Mouse (Mus musculus) right cerebral cortex, postnatal 10 days (tissue): ENCODE data around the gene Il9.
A peak's percentile ranks its signal among the peaks of the same experiment; 100 is the strongest.

ENCODE experiments used
- DNase-seq, 2 experiments: peaks; one replicate each; pipeline ENCODE4 v3.0.0; 2021; ENCODE audit warnings: low spot score in 2 of 2

Gene Il9

GRCm38 (mm10) chr13:56482146-56482545 is at the start of gene Il9:
Il9 (minus strand) TSS chr13:56482246.
- DNase-seq, result no peak

GRCm38 (mm10) chr13:56529685-56530084 is 47.6 kb upstream of the Il9 start:
- DNase-seq, result no peak

- DNase-seq, result no peak
These were observed 47.0 kb upstream of the Il9 start for GRCm38 (mm10) chr13:56529031-56529430.

GRCm38 (mm10) chr13:56528281-56528680 is 46.2 kb upstream of the Il9 start:
- DNase-seq, result no peak

GRCm38 (mm10) chr13:56527846-56528245 is 45.8 kb upstream of the Il9 start:
- DNase-seq, result no peak

- no peak for DNase-seq
These were observed 44.8 kb upstream of the Il9 start for GRCm38 (mm10) chr13:56526871-56527270.

GRCm38 (mm10) chr13:56522821-56523167 is 40.7 kb upstream of the Il9 start:
- no peak for DNase-seq

GRCm38 (mm10) chr13:56522081-56522820 is 40.2 kb upstream of the Il9 start, which contains the start of gene Fbxl21:
Fbxl21 (plus strand) TSS chr13:56522472.
- peak; percentile 92 to 93 for DNase-seq

GRCm38 (mm10) chr13:56516816-56517215 is 34.8 kb upstream of the Il9 start:
- no peak for DNase-seq

- no peak for DNase-seq
These were observed 34.3 kb upstream of the Il9 start for GRCm38 (mm10) chr13:56516311-56516710.

- DNase-seq, result no peak
These were observed 31.5 kb upstream of the Il9 start for GRCm38 (mm10) chr13:56513595-56513994.

- no peak for DNase-seq
These were observed 27.8 kb upstream of the Il9 start for GRCm38 (mm10) chr13:56509796-56510195.

- DNase-seq, result no peak
These were observed 24.9 kb upstream of the Il9 start for GRCm38 (mm10) chr13:56506871-56507496.

GRCm38 (mm10) chr13:56501866-56502420 is 19.9 kb upstream of the Il9 start:
- DNase-seq, result no peak

- DNase-seq, result no peak
These were observed 18.6 kb upstream of the Il9 start for GRCm38 (mm10) chr13:56500636-56501035.

GRCm38 (mm10) chr13:56500132-56500531 is 18.1 kb upstream of the Il9 start:
- DNase-seq, result no peak

- no peak for DNase-seq
These were observed 12.4 kb upstream of the Il9 start for GRCm38 (mm10) chr13:56494440-56494839.

- DNase-seq, result no peak
These were observed 6.0 kb upstream of the Il9 start for GRCm38 (mm10) chr13:56488012-56488411.

- DNase-seq, result no peak
These were observed 4.0 kb downstream of the Il9 start for GRCm38 (mm10) chr13:56478027-56478426.

GRCm38 (mm10) chr13:56477271-56477670 is 4.8 kb downstream of the Il9 start:
- peak; percentile 84 to 89 for DNase-seq

GRCm38 (mm10) chr13:56476790-56477189 is 5.3 kb downstream of the Il9 start:
- no peak for DNase-seq

- DNase-seq, result peak; percentile 51 to 68
These were observed 6.7 kb downstream of the Il9 start for GRCm38 (mm10) chr13:56475363-56475762.

- DNase-seq, result no peak
These were observed 9.4 kb downstream of the Il9 start for GRCm38 (mm10) chr13:56472661-56473060.
